Mouse (Mus musculus) midbrain, embryonic 14.5 days (tissue): Measurements from ENCODE around the gene Ebf1. TPM values are rescaled to one million over a fixed set of nuclear protein-coding genes. Genes with fewer than 3 reads are reported as not detected.

ENCODE experiments used
- ATAC-seq: fragments of 200-750 bp; cut with Nextera tagmentation; 2 replicates; pipeline ENCODE4 v1.8.0; 2017; ENCODE audit warnings: moderate number of reproducible peaks, moderate library complexity; ENCODE audit not compliant: low FRiP score, low TSS enrichment
- DNase-seq: peaks from one replicate; pipeline ENCODE4 v3.0.0-alpha.2; 2015
- H3K27ac ChIP-seq: fragments of 300-500 bp; sonication (generic); replicated peaks from 2 replicates; pipeline ENCODE4 v1.5.1; 2014; ENCODE audit warnings: mild to moderate bottlenecking, low read depth, low read length, moderate library complexity
- H3K27me3 ChIP-seq: fragments of 300-500 bp; sonication (generic); 2 replicates; pipeline ENCODE4 v1.6.1; 2014; ENCODE audit warnings: low read length, control low read depth, mixed read lengths; ENCODE audit not compliant: control insufficient read depth, insufficient read depth
- H3K36me3 ChIP-seq: fragments of 300-500 bp; sonication (generic); 2 replicates; pipeline ENCODE4 v1.6.1; 2014; ENCODE audit warnings: low read length, control low read depth; ENCODE audit not compliant: control insufficient read depth, insufficient read depth
- H3K4me1 ChIP-seq: fragments of 300-500 bp; sonication (generic); 2 replicates; pipeline ENCODE4 v1.6.1; 2014; ENCODE audit warnings: mild to moderate bottlenecking, antibody characterized with exemption, low read length, control low read depth; ENCODE audit not compliant: control insufficient read depth, insufficient read depth
- H3K4me2 ChIP-seq: fragments of 300-500 bp; sonication (generic); 2 replicates; pipeline ENCODE4 v1.6.1; 2014; ENCODE audit warnings: mild to moderate bottlenecking, low read length, moderate library complexity
- H3K4me3 ChIP-seq: fragments of 300-500 bp; sonication (generic); replicated peaks from 2 replicates; pipeline ENCODE4 v1.5.1; 2014; ENCODE audit warnings: low read depth, low read length
- H3K9ac ChIP-seq: fragments of 300-500 bp; sonication (generic); replicated peaks from 2 replicates; pipeline ENCODE4 v1.6.1; 2014; ENCODE audit warnings: mild to moderate bottlenecking, low read length, moderate library complexity
- H3K9me3 ChIP-seq: fragments of 300-500 bp; sonication (generic); 2 replicates; pipeline ENCODE4 v1.6.1; 2016; ENCODE audit warnings: low read length, control low read depth, mixed read lengths; ENCODE audit not compliant: control insufficient read depth
- WGBS: fragments of 180-500 bp; shearing (Covaris S2); extraction: QIAGEN DNeasy Blood & Tissue Kit; methylation state at CpG from one replicate; pipeline ENCODE4 v1.1.7; 2014; 5-methylcytosine and 5-hydroxymethylcytosine counted together
- polyA plus RNA-seq: library from polyadenylated mRNA; unstranded; fragments of >200 nt; fragmentation: Nextera tagmentation; extraction: Ambion mirVana; gene quantifications from 2 replicates; pipeline ENCODE4 v1.2.1, GENCODE M21; 2014

Gene Ebf1
- polyA plus RNA-seq, 1 experiment from 2014 or later, result 112 TPM

DNA sequence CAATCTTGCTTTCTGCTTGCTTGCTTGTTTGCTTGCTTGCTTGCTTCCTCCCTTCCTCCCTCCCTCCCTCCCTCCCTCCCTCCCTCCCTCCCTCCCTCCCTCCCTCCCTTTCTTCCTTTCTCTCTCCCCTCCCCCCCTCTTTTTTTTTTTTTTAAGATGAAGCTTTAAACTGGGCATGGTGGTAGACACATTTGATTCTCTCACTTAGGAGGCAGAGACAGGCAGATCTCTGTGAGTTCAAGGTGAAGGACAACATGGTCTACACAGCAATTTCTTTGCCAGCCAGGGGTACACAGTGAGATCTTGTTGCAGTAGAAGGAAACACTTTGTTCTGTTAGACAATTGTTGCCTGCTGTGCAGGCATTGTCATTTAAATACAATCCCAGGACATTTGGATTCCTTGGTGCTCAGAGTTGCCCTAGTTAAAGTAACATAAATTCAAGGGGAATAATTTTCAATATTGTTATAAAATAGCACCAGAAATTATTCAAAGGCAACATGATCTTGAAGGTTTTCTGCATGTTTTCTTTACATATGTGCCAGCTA is 92.0 kb downstream of the Ebf1 start:
- Histone ChIP-seq H3K9me3 (no peaks in the 10 kb centered on the region), H3K4me1 (peaks cover 7% of the 10 kb centered on the region; the same call in 1 of the 2 replicates), H3K9ac (no peak overlapping the region), H3K27ac (no peak overlapping the region), H3K4me2 (no peak overlapping the region), H3K4me3 (no peak overlapping the region), H3K36me3 (no peaks in the 10 kb centered on the region), H3K27me3 (no peaks in the 10 kb centered on the region)
- no peak for ATAC-seq
- DNase-seq, result no peak

DNA sequence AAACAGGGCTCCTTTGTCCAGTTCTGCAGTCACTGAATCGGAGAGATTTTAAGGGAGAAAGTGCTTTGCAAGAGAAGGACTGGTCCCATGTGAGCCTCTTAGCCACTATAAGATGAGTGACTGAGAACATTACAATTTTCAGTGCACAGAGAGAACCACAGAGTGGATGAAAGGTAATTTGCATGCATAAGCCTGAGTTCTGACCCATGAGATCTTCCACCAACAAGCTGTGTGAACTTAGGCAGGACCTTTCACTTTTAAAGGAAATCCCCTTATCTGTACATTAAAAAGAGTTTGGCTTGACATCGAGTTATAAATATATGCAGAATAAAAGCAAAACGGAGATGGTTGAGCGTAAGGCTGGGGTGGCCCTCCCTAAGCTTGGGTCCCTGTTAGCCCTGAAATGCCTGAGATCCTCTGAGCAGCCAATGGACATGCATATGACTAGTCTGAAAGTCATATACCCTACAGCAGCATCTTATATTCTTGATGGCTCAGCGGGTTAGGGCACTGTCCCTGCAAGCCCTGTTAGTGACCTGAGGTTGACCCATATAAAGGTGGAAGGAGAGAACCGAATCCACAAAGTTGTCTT is 92.8 kb downstream of the Ebf1 start:
- Histone ChIP-seq H3K4me1 (peaks cover 7% of the 10 kb centered on the region; the same call in 1 of the 2 replicates), H3K9me3 (no peaks in the 10 kb centered on the region), H3K4me3 (no peak overlapping the region), H3K9ac (no peak overlapping the region), H3K27me3 (no peaks in the 10 kb centered on the region), H3K4me2 (no peak overlapping the region), H3K36me3 (no peaks in the 10 kb centered on the region), H3K27ac (no peak overlapping the region)
- ATAC-seq (no peak), DNase-seq (no peak)
- WGBS, result 90% methylated on average over 6 of the region's 6 CpGs

DNA sequence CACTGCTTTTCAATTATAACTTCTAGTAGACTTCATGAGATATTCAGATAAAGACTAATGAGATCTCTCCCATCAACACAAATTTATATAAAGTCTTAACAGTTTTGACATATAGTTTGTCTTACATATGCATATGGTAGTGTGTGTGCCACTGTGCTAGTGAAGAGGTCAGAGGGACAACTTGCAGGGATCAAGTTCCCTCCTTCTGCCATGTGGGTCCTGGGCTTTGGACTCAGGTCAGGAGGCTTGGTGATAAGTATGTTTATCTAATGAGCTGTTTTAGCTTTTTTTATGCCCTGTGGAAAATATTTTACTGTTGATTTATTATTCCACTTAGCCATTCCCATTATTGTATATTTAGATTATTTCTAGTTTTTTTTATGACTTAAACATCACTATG is 93.7 kb downstream of the Ebf1 start:
- no peaks in the 10 kb centered on the region for H3K27me3 ChIP-seq
- H3K4me1 ChIP-seq, result peaks cover 7% of the 10 kb centered on the region; the same call in 1 of the 2 replicates
- H3K9me3 ChIP-seq, result no peaks in the 10 kb centered on the region
- H3K4me2 ChIP-seq, result no peak overlapping the region
- no peak for DNase-seq
- H3K27ac ChIP-seq, result no peak overlapping the region
- no peak overlapping the region for H3K9ac ChIP-seq
- H3K4me3 ChIP-seq, result no peak overlapping the region
- no peaks in the 10 kb centered on the region for H3K36me3 ChIP-seq
- no peak for ATAC-seq

DNA sequence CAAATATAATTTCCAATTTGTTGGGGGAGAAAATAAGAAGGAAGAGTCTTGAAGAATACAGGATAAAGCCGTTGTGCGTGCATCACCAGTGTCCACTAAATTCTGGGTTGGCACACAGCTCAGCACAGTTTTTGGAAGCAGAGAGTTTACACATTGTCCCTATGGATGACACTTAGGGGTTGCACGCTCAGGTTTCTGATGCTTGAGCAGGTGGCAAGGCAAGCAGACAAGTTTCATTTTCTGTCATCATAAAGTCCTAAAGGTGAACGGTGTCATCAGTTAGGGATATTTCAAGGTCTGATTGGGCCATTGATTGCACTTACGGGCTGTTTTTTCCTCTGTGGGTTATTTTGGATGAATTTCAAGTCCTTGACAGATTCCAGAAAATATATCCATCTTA is 97.1 kb downstream of the Ebf1 start:
- H3K4me1 ChIP-seq, result no peaks in the 10 kb centered on the region

DNA sequence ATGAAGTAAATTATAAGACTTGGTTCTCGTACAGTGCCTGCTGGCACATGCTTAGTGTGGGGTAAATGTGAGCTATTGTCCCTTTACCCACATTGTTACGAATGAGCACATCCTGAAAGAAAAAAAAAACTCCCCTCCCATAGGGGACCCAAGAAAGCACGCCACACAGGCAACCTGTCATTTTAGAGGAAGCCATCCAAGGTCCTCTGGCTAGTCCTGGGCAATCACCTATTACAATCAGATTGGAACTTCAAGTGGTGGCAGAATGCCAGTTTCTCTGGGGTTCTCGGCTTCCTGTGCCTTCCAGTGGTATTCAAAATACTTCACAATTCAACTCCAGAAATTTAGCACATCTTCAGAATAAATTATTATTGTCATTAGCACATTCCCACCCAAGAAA is 98.7 kb downstream of the Ebf1 start:
- no peak overlapping the region for H3K27ac ChIP-seq
- no peaks in the 10 kb centered on the region for H3K4me1 ChIP-seq
- no peak for ATAC-seq
- H3K36me3 ChIP-seq, result no peaks in the 10 kb centered on the region
- WGBS, result 61% methylated on average over 4 of the region's 4 CpGs
- DNase-seq, result no peak
- no peak overlapping the region for H3K4me3 ChIP-seq
- H3K27me3 ChIP-seq, result no peaks in the 10 kb centered on the region
- H3K9ac ChIP-seq, result no peak overlapping the region
- no peak overlapping the region for H3K4me2 ChIP-seq
- H3K9me3 ChIP-seq, result no peaks in the 10 kb centered on the region

More for the DNA sequence above, 97.1 kb downstream of the Ebf1 start:
- no peaks in the 10 kb centered on the region for H3K36me3 ChIP-seq
- no peak overlapping the region for H3K4me3 ChIP-seq
- DNase-seq (no peak), ATAC-seq (no peak)
- no peak overlapping the region for H3K4me2 ChIP-seq
- no peaks in the 10 kb centered on the region for H3K9me3 ChIP-seq
- no peak overlapping the region for H3K27ac ChIP-seq
- H3K9ac ChIP-seq, result no peak overlapping the region
- H3K27me3 ChIP-seq, result no peaks in the 10 kb centered on the region
- WGBS, result 94% methylated on average over 5 of the region's 5 CpGs

DNA sequence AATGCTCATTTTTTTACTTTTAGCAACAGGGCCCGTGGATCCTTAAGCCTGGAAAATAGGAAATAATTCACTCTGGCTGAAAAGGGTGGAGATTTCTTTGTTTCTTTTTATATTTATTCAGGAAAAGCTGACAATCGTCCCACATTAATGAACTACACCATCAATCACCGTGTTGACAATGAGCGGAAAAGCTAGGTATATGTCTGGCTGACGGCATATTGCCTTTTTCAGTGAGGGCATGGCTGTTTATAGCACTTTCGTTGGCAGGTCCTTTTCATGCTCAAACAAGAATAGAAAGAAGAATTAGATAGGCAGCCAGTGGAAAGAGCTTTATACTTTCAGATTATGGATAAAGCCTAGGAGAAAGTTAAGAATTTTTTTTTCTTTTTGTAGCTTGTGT is 99.8 kb downstream of the Ebf1 start:
- no peak for ATAC-seq
- DNase-seq, result no peak
- Histone ChIP-seq H3K4me2 (no peak overlapping the region), H3K27me3 (no peaks in the 10 kb centered on the region), H3K36me3 (no peaks in the 10 kb centered on the region), H3K9me3 (no peaks in the 10 kb centered on the region), H3K4me1 (no peaks in the 10 kb centered on the region), H3K4me3 (no peak overlapping the region), H3K27ac (no peak overlapping the region), H3K9ac (no peak overlapping the region)
- 65% methylated on average over 6 of the region's 6 CpGs for WGBS

DNA sequence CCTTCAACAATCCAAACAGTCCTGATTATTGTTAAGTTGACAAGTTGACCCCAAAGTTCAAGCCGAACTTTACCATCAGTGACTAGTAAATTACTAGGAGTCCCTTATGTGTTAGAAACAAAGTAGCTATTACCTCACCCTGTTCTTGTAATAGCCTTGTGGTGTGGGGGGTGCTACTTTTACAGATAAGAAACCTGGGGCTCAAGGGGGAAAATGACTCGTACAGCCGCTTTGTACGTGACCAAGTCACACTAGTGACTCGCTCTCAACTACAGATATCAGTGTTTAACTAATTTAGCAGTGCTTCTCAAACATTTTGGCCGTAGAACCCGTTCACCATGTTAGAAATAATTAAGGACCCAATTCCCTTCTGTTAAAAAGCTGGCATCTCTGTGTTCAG is 100.5 kb downstream of the Ebf1 start:
- Histone ChIP-seq H3K36me3 (no peaks in the 10 kb centered on the region), H3K27me3 (no peaks in the 10 kb centered on the region), H3K27ac (no peak overlapping the region), H3K9me3 (no peaks in the 10 kb centered on the region), H3K9ac (no peak overlapping the region), H3K4me2 (no peak overlapping the region), H3K4me1 (no peaks in the 10 kb centered on the region), H3K4me3 (no peak overlapping the region)
- ATAC-seq, result no peak
- no peak for DNase-seq
- WGBS, result 90% methylated on average over 7 of the region's 7 CpGs

DNA sequence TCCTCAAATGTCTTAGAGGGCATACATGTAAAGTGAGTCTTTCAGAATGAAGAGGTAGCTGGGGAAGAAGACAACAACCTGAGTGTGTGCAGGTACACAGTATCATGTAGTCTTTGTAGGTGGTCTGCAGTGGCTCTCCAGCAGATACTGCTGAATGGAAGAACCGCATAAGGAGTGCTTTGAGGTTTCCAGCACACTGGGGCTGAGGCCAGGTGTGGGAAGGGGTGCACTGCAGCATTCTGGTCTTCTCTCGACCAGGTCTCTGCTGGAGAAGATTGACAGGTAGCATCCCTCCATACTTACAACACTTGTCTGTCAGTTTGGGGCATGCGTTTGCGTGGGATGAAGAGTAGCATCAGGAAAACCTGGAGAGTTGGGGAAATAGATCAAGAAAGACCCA is 104.9 kb downstream of the Ebf1 start:
- H3K4me3 ChIP-seq, result no peak overlapping the region
- DNase-seq (no peak), ATAC-seq (no peak)
- 91% methylated on average over 4 of the region's 4 CpGs for WGBS
- no peak overlapping the region for H3K9ac ChIP-seq
- no peaks in the 10 kb centered on the region for H3K9me3 ChIP-seq
- no peak overlapping the region for H3K27ac ChIP-seq
- no peaks in the 10 kb centered on the region for H3K36me3 ChIP-seq
- H3K27me3 ChIP-seq, result no peaks in the 10 kb centered on the region
- H3K4me2 ChIP-seq, result no peak overlapping the region
- no peaks in the 10 kb centered on the region for H3K4me1 ChIP-seq

DNA sequence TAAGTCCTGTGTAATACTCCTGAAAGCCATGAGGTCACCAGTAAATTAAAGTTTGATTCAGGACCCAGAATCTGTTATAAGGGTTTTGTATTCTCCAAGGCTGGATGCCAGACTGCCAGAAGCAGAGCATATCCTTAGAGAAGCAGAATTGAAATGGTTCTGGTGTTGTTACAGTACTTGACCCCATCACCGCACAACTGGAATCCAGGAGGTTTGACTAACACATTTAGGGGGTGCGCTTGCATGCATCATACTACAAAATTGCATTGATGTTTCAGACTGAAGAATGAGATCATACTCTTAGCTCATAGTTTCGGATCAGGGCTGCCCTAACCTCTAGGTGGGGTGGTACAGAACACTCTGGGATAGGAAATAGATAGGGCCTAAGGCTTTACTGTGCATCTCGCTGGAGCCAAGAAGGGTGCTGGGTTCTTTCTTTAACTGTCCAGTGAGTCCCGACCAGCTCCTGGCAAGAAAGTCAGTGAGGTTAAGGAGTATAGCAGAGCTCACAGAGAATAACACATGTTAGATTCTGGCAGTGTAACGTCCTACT is 106.9 kb downstream of the Ebf1 start:
- ATAC-seq (no peak), DNase-seq (no peak)
- Histone ChIP-seq H3K9me3 (no peaks in the 10 kb centered on the region), H3K4me1 (no peaks in the 10 kb centered on the region), H3K9ac (no peak overlapping the region), H3K27me3 (no peaks in the 10 kb centered on the region), H3K4me2 (no peak overlapping the region), H3K4me3 (no peak overlapping the region), H3K36me3 (no peaks in the 10 kb centered on the region), H3K27ac (no peak overlapping the region)
- 84% methylated on average over 6 of the region's 6 CpGs for WGBS
